Mouse (Mus musculus) layer of hippocampus, adult 2 months (tissue): ENCODE results near the gene Hdac7. TPM values are rescaled to one million over a fixed set of nuclear protein-coding genes. Genes with fewer than 3 reads are reported as not detected.
"Not testable (repeated sequence)": the region's sequence is repeated elsewhere in the genome, so short reads cannot be mapped to it uniquely, and the experiment has no call there.

Source experiments
- DNase-seq, 2 experiments: peaks; one replicate each; pipeline ENCODE4 v3.0.0; 2022; ENCODE audit warnings: low spot score in 2 of 2
- H3K27ac ChIP-seq: fragments of 200-600 bp; 2 replicates; pipeline ENCODE4 v1.8.1; 2022
- H3K4me3 ChIP-seq: fragments of 200-600 bp; 2 replicates; pipeline ENCODE4 v1.8.1; 2022; ENCODE audit warnings: mild to moderate bottlenecking
- CTCF ChIP-seq: fragments of 200-600 bp; conservative IDR thresholded peaks from 2 replicates; pipeline ENCODE4 v1.8.1; 2022; ENCODE audit warnings: antibody characterized with exemption, mild to moderate bottlenecking, moderate library complexity
- total RNA-seq, 2 experiments: library from RNA; stranded (reverse); gene quantifications; 2 replicates each; pipeline ENCODE4 v1.2.3; 2021

Hdac7 gene
- total RNA-seq, 2 experiments from 2014 or later = 23.8 to 28.5 TPM

GRCm38 (mm10) chr15:97870116-97870515 is 25.8 kb upstream of the Hdac7 start:
- H3K4me3 ChIP-seq, H3K27ac ChIP-seq, DNase-seq: not testable (repeated sequence)
- peak; percentile 52 for TF ChIP-seq CTCF

- no peak for TF ChIP-seq CTCF
- Histone ChIP-seq H3K27ac (no peak overlapping the region), H3K4me3 (no peak overlapping the region)
- DNase-seq = no peak
These were observed 24.7 kb upstream of the Hdac7 start for GRCm38 (mm10) chr15:97868985-97869384.

GRCm38 (mm10) chr15:97865988-97866387 is 21.7 kb upstream of the Hdac7 start:
- peak; percentile 30; the same call in 1 of the 2 replicates for TF ChIP-seq CTCF
- H3K4me3 ChIP-seq = no peak overlapping the region
- no peak overlapping the region for H3K27ac ChIP-seq
- DNase-seq = no peak

DNA sequence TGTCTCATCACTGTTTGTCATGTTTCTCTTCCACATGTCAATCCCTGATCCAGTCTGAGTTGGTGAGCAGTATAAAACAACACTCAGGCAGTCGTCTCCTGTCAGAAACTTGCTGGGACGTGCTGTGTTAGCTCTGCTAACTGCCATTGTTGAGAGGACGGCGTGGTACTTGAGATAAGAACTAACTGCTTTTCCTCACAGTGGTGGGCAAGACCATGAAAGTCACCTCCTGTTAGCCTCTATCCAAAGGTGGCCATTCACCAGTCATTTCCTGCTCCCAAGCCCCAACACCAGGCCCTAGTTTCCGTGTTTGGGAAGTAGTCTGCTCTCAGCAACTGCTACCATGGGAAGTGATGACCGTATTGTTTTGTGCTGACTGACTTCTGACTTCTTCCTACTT is 20.9 kb upstream of the Hdac7 start:
- DNase-seq = no peak
- no peak for TF ChIP-seq CTCF
- H3K27ac ChIP-seq = no peak overlapping the region
- H3K4me3 ChIP-seq = no peak overlapping the region

GRCm38 (mm10) chr15:97864361-97865045 is 20.2 kb upstream of the Hdac7 start:
- no peak for DNase-seq
- no peak overlapping the region for H3K27ac ChIP-seq

DNA sequence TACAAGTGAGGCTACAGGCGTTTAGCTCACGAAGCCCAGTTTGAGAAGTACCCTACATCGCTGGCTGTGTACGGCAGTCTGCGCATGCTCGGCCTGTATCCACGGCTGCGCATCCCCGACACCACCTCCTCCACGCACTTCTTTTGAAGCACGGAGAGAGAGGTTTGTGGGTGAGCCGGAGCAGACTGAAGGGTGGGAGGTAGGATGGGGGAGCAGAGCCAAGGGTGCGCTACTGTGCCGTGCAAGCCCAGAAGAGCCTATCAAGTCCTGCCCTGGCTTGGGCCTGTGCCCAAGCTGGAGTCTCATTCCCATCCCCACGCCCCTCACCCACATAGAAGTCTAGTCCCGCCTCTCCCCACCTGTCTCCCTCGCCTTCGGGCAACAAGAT is 19.2 kb upstream of the Hdac7 start:
- peak overlapping the region; percentile 31; the same call in 1 of the 2 replicates for H3K4me3 ChIP-seq
- no peak for TF ChIP-seq CTCF
- DNase-seq = peak; percentile 68 to 78
- peak overlapping the region; percentile 80 for H3K27ac ChIP-seq

More at GRCm38 (mm10) chr15:97864361-97865045, 20.2 kb upstream of the Hdac7 start:
- TF ChIP-seq CTCF = no peak
- no peak overlapping the region for H3K4me3 ChIP-seq

DNA sequence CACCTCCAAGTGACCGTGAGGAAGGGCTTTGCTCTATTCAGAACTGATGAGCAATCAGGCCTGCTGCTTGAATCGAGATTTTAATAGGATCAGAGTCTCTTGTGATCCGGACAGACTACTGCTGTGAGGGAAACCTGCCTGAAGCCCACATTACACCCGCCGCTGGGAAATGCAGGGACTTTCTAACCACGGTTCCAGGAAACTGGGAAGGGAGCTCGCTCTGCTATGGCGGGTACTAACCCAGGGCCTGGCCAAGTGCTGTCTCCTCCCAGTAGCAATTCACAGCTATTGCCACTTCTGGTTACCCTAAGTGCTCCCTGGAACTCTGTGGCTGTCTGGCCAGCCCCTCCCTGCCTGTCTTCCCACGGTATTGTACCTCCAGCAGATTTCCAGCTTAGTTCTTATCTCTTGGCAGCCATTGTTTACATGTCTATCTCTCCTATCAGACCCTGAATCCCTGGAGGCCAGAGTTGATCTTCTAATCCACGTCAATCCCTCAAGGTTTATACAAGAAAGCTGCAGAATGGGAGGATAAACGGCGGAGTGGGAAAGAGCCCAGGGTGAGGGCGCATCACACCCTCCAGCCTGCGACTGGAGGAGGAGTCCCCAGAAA is 18.7 kb upstream of the Hdac7 start:
- no peak for TF ChIP-seq CTCF
- DNase-seq = no peak
- Histone ChIP-seq H3K4me3 (peak overlapping the region; percentile 31; the same call in 1 of the 2 replicates), H3K27ac (peak overlapping the region; percentile 80)

DNA sequence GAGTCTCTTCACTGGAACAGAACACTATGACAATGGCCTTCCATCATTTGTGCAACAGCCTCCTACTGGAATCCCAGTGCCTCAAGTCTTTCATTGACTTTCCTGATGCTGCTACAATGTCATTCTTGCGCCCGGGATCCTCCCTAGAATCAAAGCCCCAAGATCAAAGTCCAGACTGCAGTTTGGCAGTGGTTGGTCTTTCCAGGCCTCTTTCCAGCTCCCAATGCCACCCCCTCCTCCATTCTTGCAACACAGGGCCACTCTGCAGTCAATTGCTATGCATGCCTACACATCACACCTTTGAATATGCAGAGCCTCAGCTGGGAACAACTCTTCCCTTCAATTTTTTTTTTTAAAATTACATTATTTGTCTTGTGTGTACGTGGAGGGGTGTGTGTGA is 16.1 kb upstream of the Hdac7 start:
- DNase-seq = no peak
- TF ChIP-seq CTCF = no peak
- no peak overlapping the region for H3K27ac ChIP-seq
- no peak overlapping the region for H3K4me3 ChIP-seq

- no peak for TF ChIP-seq CTCF
- Histone ChIP-seq H3K4me3 (no peak overlapping the region), H3K27ac (no peak overlapping the region)
- DNase-seq = no peak
These were observed 14.1 kb upstream of the Hdac7 start for GRCm38 (mm10) chr15:97858431-97858830.

DNA sequence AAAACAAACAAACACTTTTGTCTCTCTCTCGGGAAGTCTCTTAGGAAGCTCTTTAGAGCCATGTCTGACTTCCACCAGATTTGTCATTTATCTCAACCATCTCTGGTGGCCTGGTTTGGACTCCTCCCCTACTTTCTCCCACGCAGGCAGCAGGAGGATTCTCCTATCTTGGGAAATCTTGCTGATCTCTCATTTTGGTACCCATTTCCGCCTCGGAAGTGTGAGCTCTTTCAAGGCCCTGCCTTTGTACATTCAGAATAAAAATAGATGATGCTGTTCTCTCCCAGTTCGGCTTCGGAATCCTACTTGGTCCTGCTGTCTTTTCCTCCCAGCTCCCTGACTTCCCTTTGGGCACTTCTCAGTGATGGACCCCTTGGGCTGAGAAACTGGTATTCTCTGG is 10.2 kb upstream of the Hdac7 start:
- DNase-seq = no peak
- no peak overlapping the region for H3K27ac ChIP-seq
- no peak overlapping the region for H3K4me3 ChIP-seq
- TF ChIP-seq CTCF = no peak

GRCm38 (mm10) chr15:97854059-97854458 is 9.8 kb upstream of the Hdac7 start:
- Histone ChIP-seq H3K4me3 (no peak overlapping the region), H3K27ac (no peak overlapping the region)
- DNase-seq = no peak
- TF ChIP-seq CTCF = peak; percentile 50

DNA sequence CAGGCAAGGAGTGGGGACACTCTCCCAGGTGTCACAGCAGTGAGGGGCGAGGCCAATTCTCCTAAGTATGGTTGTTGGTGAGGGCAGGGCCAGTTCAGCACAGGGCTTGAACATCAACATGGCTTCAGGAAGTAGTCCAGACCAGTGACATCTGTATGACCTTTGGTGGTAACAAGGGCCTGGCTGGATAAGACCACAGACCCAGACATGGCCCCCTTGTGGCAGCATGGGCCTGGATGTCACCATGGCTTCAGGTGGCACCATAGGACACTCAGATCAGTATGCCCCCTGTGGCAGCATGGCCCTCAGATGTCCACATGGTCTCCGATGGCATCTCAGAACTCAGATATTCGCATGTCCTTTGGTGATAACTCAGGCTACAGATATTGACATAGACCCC is 8.0 kb upstream of the Hdac7 start:
- no peak for DNase-seq
- H3K27ac ChIP-seq = no peak overlapping the region
- no peak overlapping the region for H3K4me3 ChIP-seq
- no peak for TF ChIP-seq CTCF

DNA sequence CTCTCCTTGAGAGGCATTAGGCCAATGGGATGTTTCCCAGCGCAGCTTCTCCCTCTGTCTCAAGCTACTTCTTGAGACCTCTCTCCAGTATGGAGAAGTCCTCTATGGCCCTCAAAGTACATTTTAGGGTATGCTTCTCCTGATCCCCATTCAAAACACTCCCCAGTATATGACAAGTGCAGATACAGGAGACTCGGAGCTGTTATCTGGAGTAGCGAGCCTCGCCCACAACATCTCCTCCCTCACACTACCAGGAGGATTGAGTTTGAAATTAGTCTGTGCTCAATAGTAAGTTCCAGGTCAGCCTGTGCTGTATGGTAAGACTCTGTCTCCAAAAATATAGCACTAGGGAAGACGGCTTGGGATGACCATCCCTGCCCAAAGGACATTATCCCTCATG is 6.7 kb upstream of the Hdac7 start:
- no peak for TF ChIP-seq CTCF
- no peak overlapping the region for H3K4me3 ChIP-seq
- no peak overlapping the region for H3K27ac ChIP-seq
- DNase-seq = no peak

- TF ChIP-seq CTCF = peak; percentile 84
- Histone ChIP-seq H3K4me3 (no peak overlapping the region), H3K27ac (no peak overlapping the region; the same call in 1 of the 2 replicates)
- DNase-seq = no peak
These were observed 6.1 kb upstream of the Hdac7 start for GRCm38 (mm10) chr15:97850441-97850840.
